Comparison of ENCODE assay signal across 9 mouse cellular contexts in the genomic region with DNA sequence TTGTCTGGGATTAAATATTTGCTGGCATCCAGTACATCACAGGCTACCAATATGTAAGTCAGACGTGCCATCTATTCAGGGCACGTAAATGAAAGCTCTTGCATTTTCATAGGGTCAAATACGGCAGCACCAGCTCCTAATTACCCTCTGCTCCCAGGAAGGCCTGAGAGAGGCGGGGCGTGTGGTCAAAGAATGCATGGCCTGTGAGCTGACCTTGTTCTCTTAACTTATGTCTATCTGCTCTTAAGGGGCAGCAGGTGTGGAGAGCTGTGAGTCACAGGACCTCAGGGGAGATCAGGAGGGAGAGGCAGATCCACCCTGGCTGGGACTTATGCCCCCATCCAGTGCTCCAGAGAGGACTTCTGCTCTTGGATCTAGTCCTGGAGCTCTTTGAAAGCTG.
A peak's percentile ranks its signal among the peaks of the same experiment; 100 is the strongest.
DNase-seq lines count a peak whose midpoint lies in the region; ATAC-seq and TF ChIP-seq lines count a peak whose summit lies in the region.
"Had no signal": no experiment of that assay in that cellular context is flagged by ENCODE, and none has a peak within 500 bp of the region (broad histone marks: within the 10 kb centered on the region; RNA-seq: fewer than 3 reads in every experiment).

No protein-coding gene starts in this region.

- 53% methylated on average over 5 of the region's 5 CpGs for WGBS in lung, embryonic 15.5 days
- WGBS in lung, postnatal 0 days, result 43% methylated on average over 5 of the region's 5 CpGs
- 13% methylated on average over 5 of the region's 5 CpGs for WGBS in forebrain, postnatal 0 days
- WGBS in limb, embryonic 14.5 days, result 31% methylated on average over 5 of the region's 5 CpGs

- H3K9ac ChIP-seq in lung, embryonic 15.5 days, result no peak overlapping the region
- no peak overlapping the region for H3K9ac ChIP-seq in lung, postnatal 0 days (replicated peaks; ENCODE audit: low read depth)
- H3K9ac ChIP-seq in forebrain, postnatal 0 days, result peak overlapping the region; percentile 14; the same call in 1 of the 2 replicates
- peak overlapping the region; percentile 9; the same call in 1 of the 2 replicates for H3K9ac ChIP-seq in limb, embryonic 14.5 days (ENCODE audit: low read depth, low read length, severe bottlenecking)

- no peak for ATAC-seq in lung, embryonic 15.5 days (ENCODE audit: borderline replicate concordance, extremely low read depth, low FRiP score, low TSS enrichment)
- ATAC-seq in lung, postnatal 0 days, result no peak
- ATAC-seq in forebrain, postnatal 0 days, result no peak
- ATAC-seq in limb, embryonic 14.5 days (ENCODE audit: low FRiP score, low read depth), result no peak
- no peak for ATAC-seq in megakaryocyte progenitor cell, adult 5-6 weeks (replicated peaks; ENCODE audit: poor library complexity)

- no peaks in the 10 kb centered on the region for H3K9me3 ChIP-seq in lung, embryonic 15.5 days
- no peaks in the 10 kb centered on the region for H3K9me3 ChIP-seq in lung, postnatal 0 days (ENCODE audit: low read length)
- H3K9me3 ChIP-seq in forebrain, postnatal 0 days (ENCODE audit: low read length), result no peaks in the 10 kb centered on the region
- no peaks in the 10 kb centered on the region for H3K9me3 ChIP-seq in limb, embryonic 14.5 days (ENCODE audit: control insufficient read depth, low read length)

- no peaks in the 10 kb centered on the region for H3K36me3 ChIP-seq in lung, embryonic 15.5 days
- H3K36me3 ChIP-seq in lung, postnatal 0 days (ENCODE audit: insufficient read depth, low read length), result no peaks in the 10 kb centered on the region
- no peaks in the 10 kb centered on the region for H3K36me3 ChIP-seq in forebrain, postnatal 0 days (ENCODE audit: insufficient read depth)
- no peaks in the 10 kb centered on the region for H3K36me3 ChIP-seq in limb, embryonic 14.5 days (ENCODE audit: control insufficient read depth, insufficient read depth, low read length)

- no peak for DNase-seq in lung, postnatal 0 days (ENCODE audit: low spot score)
- DNase-seq in forebrain, postnatal 0 days, result no peak
- DNase-seq in limb, embryonic 14.5 days (ENCODE audit: low spot score), result no peak
- DNase-seq in yolk sac, embryonic 10.5 days (ENCODE audit: low spot score), result peak; percentile 13
- DNase-seq in thymus, postnatal 36 days, result no peak
- DNase-seq in urinary bladder, postnatal 4 days (ENCODE audit: low spot score in 2 of 2), result no peak
- DNase-seq: lung, postnatal 10 days had no signal

- H3K4me1 ChIP-seq in lung, embryonic 15.5 days, result peaks cover 17% of the 10 kb centered on the region
- no peaks in the 10 kb centered on the region for H3K4me1 ChIP-seq in lung, postnatal 0 days (ENCODE audit: insufficient read depth, low read depth, low read length)
- peaks cover 21% of the 10 kb centered on the region; the same call in 1 of the 2 replicates for H3K4me1 ChIP-seq in forebrain, postnatal 0 days (ENCODE audit: insufficient read depth)
- H3K4me1 ChIP-seq in limb, embryonic 14.5 days (ENCODE audit: control insufficient read depth, insufficient read depth, low read length), result peaks cover 16% of the 10 kb centered on the region

- TF ChIP-seq EP300 in lung, postnatal 0 days (IDR thresholded peaks at IDR 0.05), result no peak

- no peak overlapping the region for H3K4me3 ChIP-seq in lung, embryonic 15.5 days
- no peak overlapping the region for H3K4me3 ChIP-seq in lung, postnatal 0 days (ENCODE audit: low read depth, low read length)
- H3K4me3 ChIP-seq in forebrain, postnatal 0 days (ENCODE audit: low read depth, low read length), result peak overlapping the region; percentile 9; the same call in 1 of the 2 replicates
- H3K4me3 ChIP-seq in limb, embryonic 14.5 days (replicated peaks; ENCODE audit: low read length), result peak overlapping the region; percentile 10; the same call in 1 of the 2 replicates

- TF ChIP-seq CTCF in lung, postnatal 0 days (IDR thresholded peaks at IDR 0.05), result no peak
- no peak for TF ChIP-seq CTCF in forebrain, postnatal 0 days (IDR thresholded peaks at IDR 0.05; ENCODE audit: low read depth)

- H3K27ac ChIP-seq in lung, embryonic 15.5 days, result no peak overlapping the region
- no peak overlapping the region for H3K27ac ChIP-seq in lung, postnatal 0 days (ENCODE audit: low read length)
- no peak overlapping the region for H3K27ac ChIP-seq in forebrain, postnatal 0 days (ENCODE audit: low read depth, low read length)
- no peak overlapping the region for H3K27ac ChIP-seq in limb, embryonic 14.5 days (replicated peaks; ENCODE audit: low read depth, low read length)

- peak overlapping the region; percentile 12; the same call in 1 of the 2 replicates for H3K4me2 ChIP-seq in lung, embryonic 15.5 days
- no peak overlapping the region for H3K4me2 ChIP-seq in lung, postnatal 0 days (replicated peaks; ENCODE audit: low read depth, low read length)
- H3K4me2 ChIP-seq in forebrain, postnatal 0 days (ENCODE audit: low read depth), result peak overlapping the region; percentile 41
- peak overlapping the region; percentile 39; the same call in 1 of the 2 replicates for H3K4me2 ChIP-seq in limb, embryonic 14.5 days (replicated peaks; ENCODE audit: low read depth, low read length, severe bottlenecking)

- H3K27me3 ChIP-seq in lung, embryonic 15.5 days, result no peaks in the 10 kb centered on the region
- no peaks in the 10 kb centered on the region for H3K27me3 ChIP-seq in lung, postnatal 0 days (replicated peaks; ENCODE audit: insufficient read depth, low read length)
- H3K27me3 ChIP-seq in forebrain, postnatal 0 days (ENCODE audit: insufficient read depth, low read length), result no peaks in the 10 kb centered on the region
- H3K27me3 ChIP-seq in limb, embryonic 14.5 days (ENCODE audit: control insufficient read depth, insufficient read depth, low read length), result no peaks in the 10 kb centered on the region

- TF ChIP-seq POLR2A in limb, embryonic 14.5 days (IDR thresholded peaks at IDR 0.05; ENCODE audit: borderline replicate concordance, extremely low read depth, insufficient read depth, insufficient read length), result no peak

Comparison
In these comparisons a context has a peak if more than half of its experiments do, and no peak if none do; other contexts are left out.
1. H3K4me3 ChIP-seq: peak in forebrain, postnatal 0 days (single experiment) and limb, embryonic 14.5 days (single experiment); none in lung, embryonic 15.5 days (single experiment) and lung, postnatal 0 days (single experiment).
2. H3K9ac ChIP-seq: peak in forebrain, postnatal 0 days (single experiment) and limb, embryonic 14.5 days (single experiment); none in lung, embryonic 15.5 days (single experiment) and lung, postnatal 0 days (single experiment).